Mouse (Mus musculus): Measurements from ENCODE around the gene Rbfox3. TPM values are rescaled to one million over a fixed set of nuclear protein-coding genes. Genes with fewer than 3 reads are reported as not detected.

Rbfox3 gene
- polyA plus RNA-seq, 1 experiment from 2014 or later = 1.1 TPM

- DNase-seq (ENCODE audit: low spot score) (no peak), ATAC-seq (replicated peaks; ENCODE audit: low FRiP score) (no peak)
- H3K36me3 ChIP-seq (ENCODE audit: control insufficient read depth, insufficient read depth, low read length) = no peaks in the 10 kb centered on the region
- no peak overlapping the region for H3K9ac ChIP-seq (ENCODE audit: low read depth, low read length)
- H3K27me3 ChIP-seq (replicated peaks; ENCODE audit: control insufficient read depth, insufficient read depth, low read length) = no peaks in the 10 kb centered on the region
- H3K27ac ChIP-seq (ENCODE audit: low read depth, low read length) = no peak overlapping the region
- H3K9me3 ChIP-seq (ENCODE audit: control insufficient read depth, low read length) = no peaks in the 10 kb centered on the region
- H3K4me3 ChIP-seq (ENCODE audit: low read depth, low read length) = no peak overlapping the region
- 80% methylated on average over 2 of the region's 2 CpGs for WGBS
- H3K4me1 ChIP-seq (replicated peaks; ENCODE audit: control insufficient read depth, insufficient read depth, low read length) = no peaks in the 10 kb centered on the region; the same call in 1 of the 2 replicates
- no peak overlapping the region for H3K4me2 ChIP-seq
Measured at GRCm38 (mm10) chr11:118452955-118453354, 458.4 kb downstream of the Rbfox3 start.

DNA sequence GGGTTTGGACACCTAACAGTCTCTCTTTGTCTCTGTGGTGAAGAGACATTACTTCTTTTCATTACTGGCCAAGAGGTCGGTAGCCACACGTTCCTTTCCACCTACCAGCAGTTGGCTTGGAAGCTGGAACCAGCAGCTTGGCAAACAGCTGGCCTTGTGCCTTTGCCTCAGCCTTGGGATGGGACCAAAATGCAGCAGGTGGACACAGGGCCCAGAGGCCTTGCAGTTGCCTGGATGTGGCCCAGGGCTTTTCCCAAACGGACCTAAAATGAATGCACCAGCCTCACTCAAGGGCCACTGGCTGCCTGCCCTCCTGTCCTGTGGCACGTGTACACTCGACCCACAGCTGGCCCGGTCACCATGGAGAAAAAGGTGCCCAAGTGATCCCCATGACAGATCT, 460.2 kb downstream of the Rbfox3 start:
- Histone ChIP-seq H3K4me1 (replicated peaks; ENCODE audit: control insufficient read depth, insufficient read depth, low read length) (no peaks in the 10 kb centered on the region; the same call in 1 of the 2 replicates), H3K4me3 (ENCODE audit: low read depth, low read length) (no peak overlapping the region), H3K36me3 (ENCODE audit: control insufficient read depth, insufficient read depth, low read length) (no peaks in the 10 kb centered on the region), H3K9ac (ENCODE audit: low read depth, low read length) (no peak overlapping the region), H3K27me3 (replicated peaks; ENCODE audit: control insufficient read depth, insufficient read depth, low read length) (no peaks in the 10 kb centered on the region), H3K4me2 (no peak overlapping the region), H3K27ac (ENCODE audit: low read depth, low read length) (no peak overlapping the region), H3K9me3 (ENCODE audit: control insufficient read depth, low read length) (no peaks in the 10 kb centered on the region)
- WGBS = 80% methylated on average over 6 of the region's 6 CpGs
- ATAC-seq (replicated peaks; ENCODE audit: low FRiP score) (no peak), DNase-seq (ENCODE audit: low spot score) (no peak)

GRCm38 (mm10) chr11:118448385-118448784, 463.0 kb downstream of the Rbfox3 start:
- H3K9ac ChIP-seq (ENCODE audit: low read depth, low read length) = no peak overlapping the region
- no peak for DNase-seq (ENCODE audit: low spot score)
- no peak overlapping the region for H3K27ac ChIP-seq (ENCODE audit: low read depth, low read length)
- WGBS = 88% methylated on average over 8 of the region's 8 CpGs
- ATAC-seq (replicated peaks; ENCODE audit: low FRiP score) = no peak
- no peaks in the 10 kb centered on the region; the same call in 1 of the 2 replicates for H3K4me1 ChIP-seq (replicated peaks; ENCODE audit: control insufficient read depth, insufficient read depth, low read length)
- H3K9me3 ChIP-seq (ENCODE audit: control insufficient read depth, low read length) = no peaks in the 10 kb centered on the region
- H3K36me3 ChIP-seq (ENCODE audit: control insufficient read depth, insufficient read depth, low read length) = no peaks in the 10 kb centered on the region
- no peak overlapping the region for H3K4me3 ChIP-seq (ENCODE audit: low read depth, low read length)
- H3K27me3 ChIP-seq (replicated peaks; ENCODE audit: control insufficient read depth, insufficient read depth, low read length) = peaks cover 5% of the 10 kb centered on the region
- H3K4me2 ChIP-seq = no peak overlapping the region

GRCm38 (mm10) chr11:118447346-118447745, 464.1 kb downstream of the Rbfox3 start:
- WGBS = 54% methylated on average over 4 of the region's 4 CpGs
- no peaks in the 10 kb centered on the region; the same call in 1 of the 2 replicates for H3K4me1 ChIP-seq (replicated peaks; ENCODE audit: control insufficient read depth, insufficient read depth, low read length)

GRCm38 (mm10) chr11:118445843-118446242, 465.6 kb downstream of the Rbfox3 start:
- Histone ChIP-seq H3K4me3 (ENCODE audit: low read depth, low read length) (no peak overlapping the region), H3K27me3 (replicated peaks; ENCODE audit: control insufficient read depth, insufficient read depth, low read length) (peaks cover 5% of the 10 kb centered on the region), H3K4me2 (no peak overlapping the region), H3K36me3 (ENCODE audit: control insufficient read depth, insufficient read depth, low read length) (no peaks in the 10 kb centered on the region), H3K27ac (ENCODE audit: low read depth, low read length) (no peak overlapping the region), H3K9ac (ENCODE audit: low read depth, low read length) (no peak overlapping the region), H3K4me1 (replicated peaks; ENCODE audit: control insufficient read depth, insufficient read depth, low read length) (no peaks in the 10 kb centered on the region; the same call in 1 of the 2 replicates), H3K9me3 (ENCODE audit: control insufficient read depth, low read length) (no peaks in the 10 kb centered on the region)
- no peak for ATAC-seq (replicated peaks; ENCODE audit: low FRiP score)
- DNase-seq (ENCODE audit: low spot score) = peak; percentile 69
- WGBS = 24% methylated on average over 3 of the region's 3 CpGs

More at GRCm38 (mm10) chr11:118447346-118447745, 464.1 kb downstream of the Rbfox3 start:
- ATAC-seq (replicated peaks; ENCODE audit: low FRiP score) (no peak), DNase-seq (ENCODE audit: low spot score) (no peak)
- Histone ChIP-seq H3K27ac (ENCODE audit: low read depth, low read length) (no peak overlapping the region), H3K36me3 (ENCODE audit: control insufficient read depth, insufficient read depth, low read length) (no peaks in the 10 kb centered on the region), H3K4me3 (ENCODE audit: low read depth, low read length) (no peak overlapping the region), H3K27me3 (replicated peaks; ENCODE audit: control insufficient read depth, insufficient read depth, low read length) (peaks cover 5% of the 10 kb centered on the region), H3K9ac (ENCODE audit: low read depth, low read length) (no peak overlapping the region), H3K9me3 (ENCODE audit: control insufficient read depth, low read length) (no peaks in the 10 kb centered on the region), H3K4me2 (no peak overlapping the region)

GRCm38 (mm10) chr11:118443201-118443970, 468.0 kb downstream of the Rbfox3 start:
- no peak overlapping the region for H3K4me3 ChIP-seq (ENCODE audit: low read depth, low read length)
- H3K4me2 ChIP-seq = no peak overlapping the region
- no peaks in the 10 kb centered on the region for H3K9me3 ChIP-seq (ENCODE audit: control insufficient read depth, low read length)
- DNase-seq (ENCODE audit: low spot score) (peak; percentile 68), ATAC-seq (replicated peaks; ENCODE audit: low FRiP score) (peak; percentile 34)
- peaks cover 5% of the 10 kb centered on the region for H3K27me3 ChIP-seq (replicated peaks; ENCODE audit: control insufficient read depth, insufficient read depth, low read length)
- no peak overlapping the region for H3K27ac ChIP-seq (ENCODE audit: low read depth, low read length)
- H3K9ac ChIP-seq (ENCODE audit: low read depth, low read length) = no peak overlapping the region
- WGBS = 31% methylated on average over 11 of the region's 11 CpGs
- H3K36me3 ChIP-seq (ENCODE audit: control insufficient read depth, insufficient read depth, low read length) = no peaks in the 10 kb centered on the region
- no peaks in the 10 kb centered on the region; the same call in 1 of the 2 replicates for H3K4me1 ChIP-seq (replicated peaks; ENCODE audit: control insufficient read depth, insufficient read depth, low read length)

DNA sequence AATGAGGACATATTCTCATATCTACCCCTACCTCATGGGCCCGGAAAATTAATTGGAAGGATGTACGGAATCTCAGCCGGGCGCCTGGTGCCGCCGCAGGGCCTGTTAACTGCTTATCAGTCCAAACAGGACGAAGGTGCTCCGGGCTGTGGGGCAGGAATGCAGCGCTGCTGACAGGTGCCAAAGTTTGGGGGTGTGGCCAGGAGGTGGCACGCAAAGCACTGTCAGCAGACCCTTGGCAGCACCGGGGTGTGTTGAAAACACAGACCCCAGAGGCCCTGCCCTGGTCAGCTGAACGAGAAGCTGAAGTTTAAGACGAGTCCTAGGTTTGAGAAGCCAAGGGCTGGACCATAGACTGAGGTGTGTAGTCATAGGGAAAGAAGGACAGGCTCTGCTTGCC, 468.7 kb downstream of the Rbfox3 start:
- Histone ChIP-seq H3K27me3 (replicated peaks; ENCODE audit: control insufficient read depth, insufficient read depth, low read length) (peaks cover 5% of the 10 kb centered on the region), H3K4me2 (no peak overlapping the region), H3K4me1 (replicated peaks; ENCODE audit: control insufficient read depth, insufficient read depth, low read length) (no peaks in the 10 kb centered on the region), H3K9me3 (ENCODE audit: control insufficient read depth, low read length) (no peaks in the 10 kb centered on the region), H3K4me3 (ENCODE audit: low read depth, low read length) (no peak overlapping the region), H3K36me3 (ENCODE audit: control insufficient read depth, insufficient read depth, low read length) (no peaks in the 10 kb centered on the region), H3K9ac (ENCODE audit: low read depth, low read length) (no peak overlapping the region), H3K27ac (ENCODE audit: low read depth, low read length) (no peak overlapping the region)
- no peak for ATAC-seq (replicated peaks; ENCODE audit: low FRiP score)
- DNase-seq (ENCODE audit: low spot score) = no peak
- WGBS = 62% methylated on average over 13 of the region's 13 CpGs

Data from liver, embryonic 11.5 days (tissue).